Mouse (Mus musculus) kidney, postnatal 0 days (tissue): Measurements from ENCODE around the gene Hist1h2ah. TPM values are rescaled to one million over a fixed set of nuclear protein-coding genes. Genes with fewer than 3 reads are reported as not detected.

Source experiments
- ATAC-seq: fragments of 200-750 bp; cut with Nextera tagmentation; replicated peaks from 2 replicates; pipeline ENCODE4 v1.8.0; 2017; ENCODE audit warnings: low read depth, moderate number of reproducible peaks, moderate TSS enrichment, moderate library complexity; ENCODE audit not compliant: low FRiP score
- DNase-seq: peaks from one replicate; pipeline ENCODE4 v3.0.0-alpha.2; 2016; ENCODE audit warnings: low spot score
- H3K27ac ChIP-seq: fragments of 300-500 bp; sonication (generic); 2 replicates; pipeline ENCODE4 v1.5.1; 2014; ENCODE audit warnings: mild to moderate bottlenecking
- H3K27me3 ChIP-seq: fragments of 300-500 bp; sonication (generic); 2 replicates; pipeline ENCODE4 v1.6.1; 2014; ENCODE audit warnings: low read length, mixed read lengths; ENCODE audit not compliant: insufficient read depth
- H3K36me3 ChIP-seq: fragments of 300-500 bp; sonication (generic); 2 replicates; pipeline ENCODE4 v1.6.1; 2014; ENCODE audit warnings: low read length, mixed read lengths; ENCODE audit not compliant: insufficient read depth
- H3K4me1 ChIP-seq: fragments of 300-500 bp; sonication (generic); replicated peaks from 2 replicates; pipeline ENCODE4 v1.6.1; 2014; ENCODE audit warnings: antibody characterized with exemption, low read length, mixed read lengths; ENCODE audit not compliant: insufficient read depth
- H3K4me2 ChIP-seq: fragments of 300-500 bp; sonication (generic); 2 replicates; pipeline ENCODE4 v1.6.1; 2014; ENCODE audit warnings: mild to moderate bottlenecking, low read length, moderate library complexity, mixed read lengths
- H3K4me3 ChIP-seq: fragments of 300-500 bp; sonication (generic); replicated peaks from 2 replicates; pipeline ENCODE4 v1.5.1; 2014; ENCODE audit warnings: low read depth, low read length
- H3K9ac ChIP-seq: fragments of 300-500 bp; sonication (generic); 2 replicates; pipeline ENCODE4 v1.6.1; 2014; ENCODE audit warnings: low read depth, low read length
- H3K9me3 ChIP-seq: fragments of 300-500 bp; sonication (generic); replicated peaks from 2 replicates; pipeline ENCODE4 v1.6.1; 2016; ENCODE audit warnings: low read length, inconsistent platforms, mixed read lengths
- CTCF ChIP-seq: IDR thresholded peaks from 2 replicates; pipeline ENCODE4 v1.5.1; 2016; ENCODE audit warnings: antibody characterized with exemption, low read depth, mild to moderate bottlenecking, moderate library complexity
- WGBS: fragments of 180-500 bp; shearing (Covaris S2); extraction: QIAGEN DNeasy Blood & Tissue Kit; methylation state at CpG from one replicate; pipeline ENCODE4 v1.1.7; 2014; 5-methylcytosine and 5-hydroxymethylcytosine counted together
- microRNA-seq: library from miRNA; unstranded; fragments of <30 nt; microRNA quantifications from one replicate; pipeline ENCODE4, GENCODE M21; 2016
- polyA plus RNA-seq: library from polyadenylated mRNA; unstranded; fragments of >200 nt; fragmentation: Nextera tagmentation; extraction: Ambion mirVana; gene quantifications from 2 replicates; pipeline ENCODE4 v1.2.1, GENCODE M21; 2015

Hist1h2ah gene
- polyA plus RNA-seq, 1 experiment from 2014 or later, result 4.5 TPM

GRCm38 (mm10) chr13:21993957-21994738 lies 41.2 kb downstream of the Hist1h2ah start:
- no peak overlapping the region for H3K27ac ChIP-seq
- no peak overlapping the region for H3K4me2 ChIP-seq
- ATAC-seq (no peak), DNase-seq (no peak)
- no peaks in the 10 kb centered on the region for H3K36me3 ChIP-seq
- 8% methylated on average over 22 of the region's 22 CpGs for WGBS
- H3K27me3 ChIP-seq, result peaks cover 56% of the 10 kb centered on the region
- no peak for TF ChIP-seq CTCF
- peaks cover 3% of the 10 kb centered on the region; the same call in 1 of the 2 replicates for H3K9me3 ChIP-seq
- 0 out of 2 replicates have a peak, but pooled peaks cover 9% of the 10 kb centered on the region for H3K4me1 ChIP-seq
- no peak overlapping the region for H3K9ac ChIP-seq
- no peak overlapping the region for H3K4me3 ChIP-seq

- 80% methylated on average over 5 of the region's 5 CpGs for WGBS
- no peak for ATAC-seq
- H3K9me3 ChIP-seq, result peaks cover 3% of the 10 kb centered on the region; the same call in 1 of the 2 replicates
- no peak for DNase-seq
- H3K36me3 ChIP-seq, result no peaks in the 10 kb centered on the region
- peaks cover 40% of the 10 kb centered on the region for H3K27me3 ChIP-seq
- no peak for TF ChIP-seq CTCF
- 0 out of 2 replicates have a peak, but pooled peaks cover 9% of the 10 kb centered on the region for H3K4me1 ChIP-seq
- H3K4me3 ChIP-seq, result no peak overlapping the region
- no peak overlapping the region for H3K9ac ChIP-seq
- no peak overlapping the region for H3K4me2 ChIP-seq
- no peak overlapping the region for H3K27ac ChIP-seq
These were observed 42.8 kb downstream of the Hist1h2ah start for GRCm38 (mm10) chr13:21992550-21992949.

Small RNAs within 50 kb of the gene (microRNA-seq; reads per million reads assigned to microRNA genes)
- not detected for gene Gm26300
- not detected for gene Gm44390
- not detected for gene Gm44486

Other genes starting within 250 kb of the Hist1h2ah start
- gene Hist1h2an, start 248.3 kb downstream of the Hist1h2ah start, polyA plus RNA-seq, result 4.6 TPM in 1 of 2 replicates, not detected in the other
- 0.71 and 1.5 TPM in 2 replicates for gene Hist1h2bp, start 248.1 kb downstream of the Hist1h2ah start, polyA plus RNA-seq
- gene Hist1h2bq, start 225.4 kb downstream of the Hist1h2ah start, polyA plus RNA-seq, result 12.2 and 13.7 TPM in 2 replicates
- gene Hist1h2ao, start 225.1 kb downstream of the Hist1h2ah start, polyA plus RNA-seq, result not detected in 2 replicates
- not detected in 2 replicates for gene Hist1h4m, start 223.8 kb downstream of the Hist1h2ah start, polyA plus RNA-seq
- 6.0 and 6.3 TPM in 2 replicates for gene Hist1h4n, start 203.4 kb downstream of the Hist1h2ah start, polyA plus RNA-seq
- gene Hist1h2ap, start 202.1 kb downstream of the Hist1h2ah start, polyA plus RNA-seq, result 2,281 and 2,496 TPM in 2 replicates
- 13.2 TPM in 2 replicates for gene Hist1h2br, start 201.8 kb downstream of the Hist1h2ah start, polyA plus RNA-seq
- 8.5 and 9.6 TPM in 2 replicates for gene Zfp184, start 90.5 kb downstream of the Hist1h2ah start, polyA plus RNA-seq
- gene Pom121l2, start 54.4 kb downstream of the Hist1h2ah start, polyA plus RNA-seq, result not detected in 2 replicates
- gene Prss16, start 25.8 kb downstream of the Hist1h2ah start, polyA plus RNA-seq, result 0.21 and 0.60 TPM in 2 replicates
- 4.0 and 4.8 TPM in 2 replicates for gene Hist1h2bk, start 302 bp upstream of the Hist1h2ah start, polyA plus RNA-seq
- 15.3 and 17.2 TPM in 2 replicates for gene Hist1h4i, start 5.8 kb upstream of the Hist1h2ah start, polyA plus RNA-seq
- gene Hist1h2ag, start 7.4 kb upstream of the Hist1h2ah start, polyA plus RNA-seq, result 33.8 and 48.4 TPM in 2 replicates
- gene Hist1h2bj, start 7.6 kb upstream of the Hist1h2ah start, polyA plus RNA-seq, result 8.5 and 10.2 TPM in 2 replicates
- not detected in 2 replicates for gene Vmn1r188, start 48.9 kb upstream of the Hist1h2ah start, polyA plus RNA-seq
- gene Vmn1r189, start 70.3 kb upstream of the Hist1h2ah start, polyA plus RNA-seq, result not detected in 2 replicates
- not detected in 2 replicates for gene Vmn1r191, start 148.4 kb upstream of the Hist1h2ah start, polyA plus RNA-seq
- not detected in 2 replicates for gene Vmn1r192, start 155.6 kb upstream of the Hist1h2ah start, polyA plus RNA-seq
- not detected in 2 replicates for gene Vmn1r193, start 187.6 kb upstream of the Hist1h2ah start, polyA plus RNA-seq
- gene Vmn1r194, start 208.6 kb upstream of the Hist1h2ah start, polyA plus RNA-seq, result not detected in 2 replicates
- not detected in 2 replicates for gene Vmn1r195, start 235.0 kb upstream of the Hist1h2ah start, polyA plus RNA-seq